Mouse (Mus musculus) liver, embryonic 14.5 days (tissue): Measurements from ENCODE around the gene Astn2.

Source experiments
- CTCF ChIP-seq: IDR thresholded peaks from 2 replicates; pipeline ENCODE4 v1.5.1; 2016; ENCODE audit warnings: antibody characterized with exemption, low read depth, control low read depth
- EP300 ChIP-seq: IDR thresholded peaks from 2 replicates; pipeline ENCODE4 v1.6.1; 2016; ENCODE audit warnings: antibody characterized with exemption, low read depth

DNA sequence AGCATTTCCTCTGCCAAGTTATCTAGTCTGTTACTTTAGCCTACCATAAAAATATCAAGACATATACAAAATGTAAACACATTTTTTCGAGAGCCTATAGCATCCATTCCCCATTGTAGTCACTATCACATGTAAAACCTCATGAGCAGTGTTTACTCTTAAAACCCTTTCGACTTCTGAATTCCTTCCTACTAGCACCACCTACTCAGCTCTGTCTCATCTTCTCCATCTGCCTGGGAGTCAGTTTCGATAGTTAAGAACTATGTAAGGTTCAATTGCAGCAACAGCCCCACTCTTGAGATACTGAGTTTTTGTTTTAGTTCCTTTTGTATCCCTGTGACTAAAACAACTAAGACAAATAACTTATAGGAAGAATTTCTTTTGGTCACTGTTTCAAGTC is 651.5 kb downstream of the Astn2 start:
- TF ChIP-seq CTCF (no peak), EP300 (no peak)
